Comparison of ENCODE assay signal across 8 mouse cellular contexts in genomic region chr11:75178672-75179208, GRCm38 (mm10). TPM values are rescaled to one million over a fixed set of nuclear protein-coding genes. Genes with fewer than 3 reads are reported as not detected.
A peak's percentile ranks its signal among the peaks of the same experiment; 100 is the strongest.
DNase-seq lines count a peak whose midpoint lies in the region; ATAC-seq and TF ChIP-seq lines count a peak whose summit lies in the region.

Gene Ovca2, minus strand, starts transcription at chr11:75178835.

- no peaks in the 10 kb centered on the region for H3K9me3 ChIP-seq in forebrain, embryonic 13.5 days (replicated peaks)
- no peaks in the 10 kb centered on the region for H3K9me3 ChIP-seq in heart, postnatal 0 days (replicated peaks; ENCODE audit: control insufficient read depth, low read length)
- H3K9me3 ChIP-seq in liver, embryonic 15.5 days (replicated peaks), result no peaks in the 10 kb centered on the region
- no peaks in the 10 kb centered on the region for H3K9me3 ChIP-seq in neural tube, embryonic 11.5 days (ENCODE audit: control insufficient read depth, low read length)
- H3K9me3 ChIP-seq in stomach, postnatal 0 days (ENCODE audit: control insufficient read depth, low read length), result no peaks in the 10 kb centered on the region

- under 1% methylated on average over 33 of the region's 33 CpGs for WGBS in forebrain, embryonic 13.5 days
- WGBS in heart, postnatal 0 days, result under 1% methylated on average over 33 of the region's 33 CpGs
- under 1% methylated on average over 33 of the region's 33 CpGs for WGBS in liver, embryonic 15.5 days (ENCODE audit: insufficient replicate concordance)
- under 1% methylated on average over 29 of the region's 33 CpGs for WGBS in neural tube, embryonic 11.5 days
- WGBS in stomach, postnatal 0 days, result under 1% methylated on average over 32 of the region's 33 CpGs

- peaks cover 48% of the 10 kb centered on the region; the same call in 1 of the 2 replicates for H3K36me3 ChIP-seq in forebrain, embryonic 13.5 days (ENCODE audit: poor library complexity, severe bottlenecking)
- H3K36me3 ChIP-seq in heart, postnatal 0 days (replicated peaks; ENCODE audit: control insufficient read depth, insufficient read depth, low read length), result peaks cover 32% of the 10 kb centered on the region
- H3K36me3 ChIP-seq in liver, embryonic 15.5 days (replicated peaks), result peaks cover 38% of the 10 kb centered on the region
- no peaks in the 10 kb centered on the region; the same call in none of the 2 replicates for H3K36me3 ChIP-seq in neural tube, embryonic 11.5 days (ENCODE audit: control insufficient read depth, insufficient read depth, low read length)
- peaks cover 8% of the 10 kb centered on the region; the same call in 1 of the 2 replicates for H3K36me3 ChIP-seq in stomach, postnatal 0 days (ENCODE audit: control insufficient read depth, insufficient read depth, low read length)

- H3K9ac ChIP-seq in forebrain, embryonic 13.5 days, result peak within 1 kb of the TSS; percentile 80
- peak within 1 kb of the TSS; percentile 66 for H3K9ac ChIP-seq in heart, postnatal 0 days (replicated peaks; ENCODE audit: low read depth, low read length)
- peak within 1 kb of the TSS; percentile 81 for H3K9ac ChIP-seq in liver, embryonic 15.5 days
- peak within 1 kb of the TSS; percentile 79 for H3K9ac ChIP-seq in neural tube, embryonic 11.5 days (ENCODE audit: low read length)
- H3K9ac ChIP-seq in stomach, postnatal 0 days (ENCODE audit: low read length), result peak within 1 kb of the TSS; percentile 84

- TF ChIP-seq EP300 in heart, postnatal 0 days (IDR thresholded peaks at IDR 0.05; ENCODE audit: low read depth), result peak; percentile 45
- TF ChIP-seq EP300 in stomach, postnatal 0 days (optimal IDR thresholded peaks at IDR 0.05), result no peak

- H3K4me1 ChIP-seq in forebrain, embryonic 13.5 days, result peaks cover 23% of the 10 kb centered on the region
- peaks cover 11% of the 10 kb centered on the region; the same call in 1 of the 2 replicates for H3K4me1 ChIP-seq in heart, postnatal 0 days (ENCODE audit: control insufficient read depth, insufficient read depth)
- H3K4me1 ChIP-seq in liver, embryonic 15.5 days (replicated peaks), result peaks cover 23% of the 10 kb centered on the region
- H3K4me1 ChIP-seq in neural tube, embryonic 11.5 days (ENCODE audit: control insufficient read depth, insufficient read depth, low read length), result peaks cover 10% of the 10 kb centered on the region
- H3K4me1 ChIP-seq in stomach, postnatal 0 days (replicated peaks; ENCODE audit: control insufficient read depth, insufficient read depth), result peaks cover 3% of the 10 kb centered on the region; the same call in 1 of the 2 replicates

- peak; percentile 98 for DNase-seq in ES-CJ7 (ENCODE audit: low read depth, low spot score)
- peak; percentile 85 for DNase-seq in cerebellum, adult 11 months
- peak; percentile 91 for DNase-seq in heart, postnatal 0 days (ENCODE audit: low spot score)
- DNase-seq in kidney, postnatal 36 days, result peak; percentile 91 to 94
- peak; percentile 91 for DNase-seq in neural tube, embryonic 11.5 days (ENCODE audit: low spot score)
- DNase-seq in stomach, postnatal 0 days (ENCODE audit: low spot score), result peak; percentile 94

- H3K4me3 ChIP-seq in forebrain, embryonic 13.5 days, result peak within 1 kb of the TSS; percentile 71
- peak within 1 kb of the TSS; percentile 67 for H3K4me3 ChIP-seq in heart, postnatal 0 days (ENCODE audit: low read depth, low read length)
- peak within 1 kb of the TSS; percentile 91 for H3K4me3 ChIP-seq in liver, embryonic 15.5 days (replicated peaks)
- H3K4me3 ChIP-seq in neural tube, embryonic 11.5 days (ENCODE audit: low read depth, low read length), result peak within 1 kb of the TSS; percentile 85
- peak within 1 kb of the TSS; percentile 78 for H3K4me3 ChIP-seq in stomach, postnatal 0 days (ENCODE audit: low read depth, low read length)

- ATAC-seq in forebrain, embryonic 13.5 days, result peak; percentile 97
- peak; percentile 95 for ATAC-seq in heart, postnatal 0 days (ENCODE audit: insufficient read depth, low read depth)
- ATAC-seq in liver, embryonic 15.5 days (ENCODE audit: insufficient read depth), result peak; percentile 92
- ATAC-seq in neural tube, embryonic 11.5 days (ENCODE audit: insufficient read depth, low FRiP score, low TSS enrichment), result peak; percentile 93
- ATAC-seq in stomach, postnatal 0 days (ENCODE audit: low FRiP score, low TSS enrichment), result peak; percentile 94

- peak within 1 kb of the TSS; percentile 88 for H3K27ac ChIP-seq in forebrain, embryonic 13.5 days
- H3K27ac ChIP-seq in heart, postnatal 0 days (ENCODE audit: low read depth), result peak within 1 kb of the TSS; percentile 75
- peak within 1 kb of the TSS; percentile 68 for H3K27ac ChIP-seq in liver, embryonic 15.5 days (replicated peaks)
- H3K27ac ChIP-seq in neural tube, embryonic 11.5 days (ENCODE audit: low read depth, low read length), result peak within 1 kb of the TSS; percentile 79
- H3K27ac ChIP-seq in stomach, postnatal 0 days (replicated peaks), result peak within 1 kb of the TSS; percentile 81

- peak within 1 kb of the TSS; percentile 97 for H3K4me2 ChIP-seq in forebrain, embryonic 13.5 days
- H3K4me2 ChIP-seq in heart, postnatal 0 days (ENCODE audit: low read depth, low read length), result peak within 1 kb of the TSS; percentile 74
- peak within 1 kb of the TSS; percentile 80 for H3K4me2 ChIP-seq in liver, embryonic 15.5 days
- H3K4me2 ChIP-seq in neural tube, embryonic 11.5 days (ENCODE audit: low read depth), result peak within 1 kb of the TSS; percentile 97
- H3K4me2 ChIP-seq in stomach, postnatal 0 days (replicated peaks; ENCODE audit: low read depth), result peak within 1 kb of the TSS; percentile 91

- peak; percentile 81 for TF ChIP-seq CTCF in heart, postnatal 0 days (IDR thresholded peaks at IDR 0.05; ENCODE audit: low read depth)
- TF ChIP-seq CTCF in stomach, postnatal 0 days (IDR thresholded peaks at IDR 0.05; ENCODE audit: low read depth), result peak; percentile 92

- H3K27me3 ChIP-seq in forebrain, embryonic 13.5 days, result peaks cover 6% of the 10 kb centered on the region; the same call in 1 of the 2 replicates
- H3K27me3 ChIP-seq in heart, postnatal 0 days (ENCODE audit: control insufficient read depth, insufficient read depth, low read length), result peaks cover 3% of the 10 kb centered on the region; the same call in 1 of the 2 replicates
- H3K27me3 ChIP-seq in liver, embryonic 15.5 days, result peaks cover 26% of the 10 kb centered on the region
- no peaks in the 10 kb centered on the region for H3K27me3 ChIP-seq in neural tube, embryonic 11.5 days (ENCODE audit: control insufficient read depth, insufficient read depth, low read length)
- H3K27me3 ChIP-seq in stomach, postnatal 0 days (ENCODE audit: control insufficient read depth, insufficient read depth, low read length), result no peaks in the 10 kb centered on the region

RNA-seq across cellular contexts. Expression of gene Ovca2, which starts in this region (rescaled TPM):
- 22.8 and 25.1 TPM in 2 replicates for polyA plus RNA-seq in forebrain, embryonic 13.5 days (2015; fragmentation: Nextera tagmentation; extraction: Ambion mirVana)
- total RNA-seq in heart, postnatal 0 days (2014; rRNA removed; ENCODE audit: low replicate concordance), result 8.9 and 35.2 TPM in 2 replicates
- 12.9 and 13.4 TPM in 2 replicates for polyA plus RNA-seq in heart, postnatal 0 days (2015; fragmentation: Nextera tagmentation; extraction: Ambion mirVana)
- 9.2 and 10.2 TPM in 2 replicates for polyA plus RNA-seq in liver, embryonic 15.5 days (2015; fragmentation: Nextera tagmentation; extraction: Ambion mirVana)
- 32.6 and 37.4 TPM in 2 replicates for polyA plus RNA-seq in neural tube, embryonic 11.5 days (2014; fragmentation: Nextera tagmentation; extraction: Ambion mirVana)
- 19.3 and 20.2 TPM in 2 replicates for polyA plus RNA-seq in stomach, postnatal 0 days (2015; fragmentation: Nextera tagmentation; extraction: Ambion mirVana)

Comparison
In these comparisons a context has a peak if more than half of its experiments do, and no peak if none do; other contexts are left out.
1. Peak in every context shown above with its lines: DNase-seq, ATAC-seq, H3K4me3 ChIP-seq and H3K27ac ChIP-seq.